Mouse (Mus musculus): ENCODE results near the gene Oprd1.

GRCm38 (mm10) chr4:132180710-132181109 lies 36.4 kb upstream of the Oprd1 start:
- no peak for TF ChIP-seq POLR2A (IDR thresholded peaks at IDR 0.05; ENCODE audit: insufficient read depth, low read depth, low read length)
- no peak for TF ChIP-seq CTCF (IDR thresholded peaks at IDR 0.05; ENCODE audit: insufficient read depth, low read depth, low read length)
